Mouse (Mus musculus): ENCODE measurements at regions not wholly inside any gene's neighbourhood (a gene's known extent, or its start where the extent isn't known, plus 50 kb on each side); places are given as distances from the start of the nearest gene placed in this dataset.

DNA sequence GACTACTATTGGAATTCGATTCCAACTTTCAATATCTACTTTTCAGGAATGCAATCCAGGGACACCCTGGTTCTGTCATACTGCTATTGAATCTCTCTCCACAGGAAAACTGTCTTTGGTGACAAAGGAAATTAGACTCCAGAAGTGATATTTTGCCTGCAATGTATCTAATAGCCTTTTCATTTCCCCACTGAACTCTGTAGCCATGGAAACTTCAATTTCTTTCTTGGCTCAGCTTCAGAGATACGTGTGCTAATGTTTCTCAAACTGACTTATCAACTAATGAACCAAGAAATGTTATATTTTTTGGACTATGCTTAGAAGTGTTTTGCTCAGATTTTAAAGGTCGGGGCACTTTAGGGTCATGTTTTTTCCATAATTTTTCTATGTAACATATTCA lies 279.1 kb downstream of the Bckdhb start:
- TF ChIP-seq CTCF (IDR thresholded peaks at IDR 0.05; ENCODE audit: low read depth, low read length), result no peak
- TF ChIP-seq POLR2A (IDR thresholded peaks at IDR 0.05; ENCODE audit: insufficient read depth, low read length), result no peak
- TF ChIP-seq EP300 (IDR thresholded peaks at IDR 0.05; ENCODE audit: insufficient read depth, low read depth, low read length), result no peak

All from ES-Bruce4 (cell line).